Mouse (Mus musculus): Measurements from ENCODE around the gene Col1a1. TPM values are rescaled to one million over a fixed set of nuclear protein-coding genes. Genes with fewer than 3 reads are reported as not detected.

Gene Col1a1
- polyA plus RNA-seq, 1 experiment from 2014 or later: 317 TPM

GRCm38 (mm10) chr11:94920996-94921401, 15.0 kb upstream of the Col1a1 start:
- ATAC-seq (ENCODE audit: low FRiP score): no peak
- no peak overlapping the region for H3K4me3 ChIP-seq (replicated peaks)
- 51% methylated on average over 6 of the region's 6 CpGs for WGBS

GRCm38 (mm10) chr11:94924977-94925376, 11.0 kb upstream of the Col1a1 start:
- Histone ChIP-seq H3K4me3 (replicated peaks) (no peak overlapping the region), H3K4me1 (peaks cover 8% of the 10 kb centered on the region; the same call in 1 of the 2 replicates), H3K4me2 (no peak overlapping the region), H3K9me3 (replicated peaks) (no peaks in the 10 kb centered on the region), H3K27me3 (replicated peaks) (no peaks in the 10 kb centered on the region), H3K36me3 (no peaks in the 10 kb centered on the region), H3K9ac (replicated peaks) (no peak overlapping the region), H3K27ac (replicated peaks) (no peak overlapping the region)
- 98% methylated on average over 4 of the region's 4 CpGs for WGBS
- ATAC-seq (ENCODE audit: low FRiP score): no peak

More at GRCm38 (mm10) chr11:94920996-94921401, 15.0 kb upstream of the Col1a1 start:
- Histone ChIP-seq H3K9ac (replicated peaks) (no peak overlapping the region), H3K4me1 (no peaks in the 10 kb centered on the region), H3K36me3 (no peaks in the 10 kb centered on the region), H3K4me2 (no peak overlapping the region), H3K27me3 (replicated peaks) (no peaks in the 10 kb centered on the region), H3K9me3 (replicated peaks) (no peaks in the 10 kb centered on the region), H3K27ac (replicated peaks) (no peak overlapping the region)

GRCm38 (mm10) chr11:94926431-94926830, 9.6 kb upstream of the Col1a1 start:
- Histone ChIP-seq H3K27ac (replicated peaks) (no peak overlapping the region), H3K4me2 (no peak overlapping the region), H3K4me1 (peaks cover 8% of the 10 kb centered on the region; the same call in 1 of the 2 replicates), H3K9ac (replicated peaks) (no peak overlapping the region), H3K36me3 (no peaks in the 10 kb centered on the region), H3K9me3 (replicated peaks) (no peaks in the 10 kb centered on the region), H3K27me3 (replicated peaks) (peaks cover 4% of the 10 kb centered on the region; the same call in 1 of the 2 replicates), H3K4me3 (replicated peaks) (no peak overlapping the region)
- ATAC-seq (ENCODE audit: low FRiP score): no peak
- WGBS: 66% methylated on average over 11 of the region's 11 CpGs

GRCm38 (mm10) chr11:94927771-94928291, 8.2 kb upstream of the Col1a1 start:
- H3K9ac ChIP-seq (replicated peaks): no peak overlapping the region
- peaks cover 8% of the 10 kb centered on the region; the same call in 1 of the 2 replicates for H3K4me1 ChIP-seq
- H3K4me3 ChIP-seq (replicated peaks): no peak overlapping the region
- H3K4me2 ChIP-seq: no peak overlapping the region
- no peaks in the 10 kb centered on the region for H3K36me3 ChIP-seq
- WGBS: 27% methylated on average over 5 of the region's 5 CpGs
- H3K27me3 ChIP-seq (replicated peaks): peaks cover 4% of the 10 kb centered on the region; the same call in 1 of the 2 replicates
- no peaks in the 10 kb centered on the region for H3K9me3 ChIP-seq (replicated peaks)
- H3K27ac ChIP-seq (replicated peaks): no peak overlapping the region
- no peak for ATAC-seq (ENCODE audit: low FRiP score)

GRCm38 (mm10) chr11:94928820-94929219, 7.2 kb upstream of the Col1a1 start:
- H3K9me3 ChIP-seq (replicated peaks): no peaks in the 10 kb centered on the region
- 8% methylated on average over 13 of the region's 13 CpGs for whole genome bisulfite sequencing
- peak overlapping the region; percentile 38 for H3K4me2 ChIP-seq
- no peaks in the 10 kb centered on the region for H3K36me3 ChIP-seq
- H3K9ac ChIP-seq (replicated peaks): no peak overlapping the region
- peaks cover 8% of the 10 kb centered on the region; the same call in 1 of the 2 replicates for H3K4me1 ChIP-seq
- no peak overlapping the region for H3K4me3 ChIP-seq (replicated peaks)
- 0 out of 2 replicates have a peak overlapping the region, but pooled peaks have one; percentile 30 for H3K27ac ChIP-seq (replicated peaks)
- no peak for ATAC-seq (ENCODE audit: low FRiP score)
- peaks cover 11% of the 10 kb centered on the region for H3K27me3 ChIP-seq (replicated peaks)

GRCm38 (mm10) chr11:94929599-94929998, 6.4 kb upstream of the Col1a1 start:
- H3K27me3 ChIP-seq (replicated peaks): peaks cover 19% of the 10 kb centered on the region
- H3K9me3 ChIP-seq (replicated peaks): no peaks in the 10 kb centered on the region
- H3K4me1 ChIP-seq: peaks cover 8% of the 10 kb centered on the region; the same call in 1 of the 2 replicates
- no peak overlapping the region for H3K27ac ChIP-seq (replicated peaks)
- no peak overlapping the region for H3K4me3 ChIP-seq (replicated peaks)
- no peak overlapping the region for H3K4me2 ChIP-seq
- 65% methylated on average over 9 of the region's 9 CpGs for WGBS
- no peaks in the 10 kb centered on the region for H3K36me3 ChIP-seq
- ATAC-seq (ENCODE audit: low FRiP score): no peak
- H3K9ac ChIP-seq (replicated peaks): no peak overlapping the region

GRCm38 (mm10) chr11:94930151-94930550, 5.9 kb upstream of the Col1a1 start:
- H3K4me1 ChIP-seq: peaks cover 8% of the 10 kb centered on the region; the same call in 1 of the 2 replicates
- H3K9ac ChIP-seq (replicated peaks): no peak overlapping the region
- ATAC-seq (ENCODE audit: low FRiP score): no peak
- no peak overlapping the region for H3K4me2 ChIP-seq
- H3K9me3 ChIP-seq (replicated peaks): no peaks in the 10 kb centered on the region
- no peak overlapping the region for H3K4me3 ChIP-seq (replicated peaks)
- peaks cover 24% of the 10 kb centered on the region for H3K27me3 ChIP-seq (replicated peaks)
- H3K36me3 ChIP-seq: no peaks in the 10 kb centered on the region
- no peak overlapping the region for H3K27ac ChIP-seq (replicated peaks)
- 61% methylated on average over 4 of the region's 4 CpGs for WGBS

GRCm38 (mm10) chr11:94933584-94933983, 2.4 kb upstream of the Col1a1 start:
- Histone ChIP-seq H3K36me3 (no peaks in the 10 kb centered on the region), H3K4me3 (replicated peaks) (no peak overlapping the region), H3K9me3 (replicated peaks) (no peaks in the 10 kb centered on the region), H3K4me2 (no peak overlapping the region; the same call in 1 of the 2 replicates), H3K9ac (replicated peaks) (no peak overlapping the region), H3K27me3 (replicated peaks) (peaks cover 56% of the 10 kb centered on the region), H3K4me1 (peaks cover 30% of the 10 kb centered on the region), H3K27ac (replicated peaks) (no peak overlapping the region)
- WGBS: 29% methylated on average over 8 of the region's 8 CpGs
- no peak for ATAC-seq (ENCODE audit: low FRiP score)

- Histone ChIP-seq H3K9me3 (replicated peaks) (no peaks in the 10 kb centered on the region), H3K9ac (replicated peaks) (no peak overlapping the region), H3K27me3 (replicated peaks) (peaks cover 64% of the 10 kb centered on the region), H3K36me3 (no peaks in the 10 kb centered on the region), H3K4me3 (replicated peaks) (no peak overlapping the region), H3K27ac (replicated peaks) (no peak overlapping the region), H3K4me2 (no peak overlapping the region), H3K4me1 (peaks cover 23% of the 10 kb centered on the region)
- WGBS: 35% methylated on average over 11 of the region's 11 CpGs
- ATAC-seq (ENCODE audit: low FRiP score): no peak
Observed at GRCm38 (mm10) chr11:94934526-94934925, 1.5 kb upstream of the Col1a1 start.

- peaks cover 23% of the 10 kb centered on the region for H3K4me1 ChIP-seq
- peak overlapping the region; percentile 34 for H3K4me3 ChIP-seq (replicated peaks)
- H3K27ac ChIP-seq (replicated peaks): peak overlapping the region; percentile 48; the same call in 1 of the 2 replicates
- H3K9me3 ChIP-seq (replicated peaks): no peaks in the 10 kb centered on the region
- peak; percentile 80 for ATAC-seq (ENCODE audit: low FRiP score)
- H3K4me2 ChIP-seq: peak overlapping the region; percentile 59
- no peaks in the 10 kb centered on the region for H3K36me3 ChIP-seq
- peaks cover 72% of the 10 kb centered on the region for H3K27me3 ChIP-seq (replicated peaks)
- WGBS: 2% methylated on average over 14 of the region's 17 CpGs
- 0 out of 2 replicates have a peak overlapping the region, but pooled peaks have one; percentile 20 for H3K9ac ChIP-seq (replicated peaks)
Observed at GRCm38 (mm10) chr11:94936851-94937295, 849 bp downstream of the Col1a1 start.

- WGBS: 1% methylated on average over 18 of the region's 18 CpGs
Observed at GRCm38 (mm10) chr11:94937335-94937781, 1.3 kb downstream of the Col1a1 start.

GRCm38 (mm10) chr11:94937787-94938186, 1.8 kb downstream of the Col1a1 start:
- no peak overlapping the region for H3K27ac ChIP-seq (replicated peaks)
- H3K4me3 ChIP-seq (replicated peaks): peak overlapping the region; percentile 34
- H3K9ac ChIP-seq (replicated peaks): 0 out of 2 replicates have a peak overlapping the region, but pooled peaks have one; percentile 5
- ATAC-seq (ENCODE audit: low FRiP score): peak; percentile 23; the same call in 1 of the 2 replicates
- no peaks in the 10 kb centered on the region for H3K36me3 ChIP-seq
- H3K27me3 ChIP-seq (replicated peaks): peaks cover 75% of the 10 kb centered on the region
- WGBS: 3% methylated on average over 15 of the region's 15 CpGs
- peak overlapping the region; percentile 59 for H3K4me2 ChIP-seq
- no peaks in the 10 kb centered on the region for H3K9me3 ChIP-seq (replicated peaks)
- H3K4me1 ChIP-seq: peaks cover 23% of the 10 kb centered on the region

More at GRCm38 (mm10) chr11:94937335-94937781, 1.3 kb downstream of the Col1a1 start:
- no peaks in the 10 kb centered on the region for H3K36me3 ChIP-seq
- peaks cover 75% of the 10 kb centered on the region for H3K27me3 ChIP-seq (replicated peaks)
- H3K9me3 ChIP-seq (replicated peaks): no peaks in the 10 kb centered on the region
- peak overlapping the region; percentile 34 for H3K4me3 ChIP-seq (replicated peaks)
- peak; percentile 16; the same call in 1 of the 2 replicates for ATAC-seq (ENCODE audit: low FRiP score)
- H3K4me2 ChIP-seq: peak overlapping the region; percentile 59
- no peak overlapping the region for H3K27ac ChIP-seq (replicated peaks)
- 0 out of 2 replicates have a peak overlapping the region, but pooled peaks have one; percentile 5 for H3K9ac ChIP-seq (replicated peaks)
- peaks cover 23% of the 10 kb centered on the region for H3K4me1 ChIP-seq
